Mouse (Mus musculus) brain, adult 2 months (tissue): ENCODE measurements at regions not wholly inside any gene's neighbourhood (a gene's known extent, or its start where the extent isn't known, plus 50 kb on each side); places are given as distances from the start of the nearest gene placed in this dataset.

ENCODE experiments used
- DNase-seq: peaks from one replicate; pipeline ENCODE4 v3.0.0; 2011; ENCODE audit warnings: low read depth, low spot score

- peak; percentile 82 for DNase-seq
These were observed 1283.5 kb upstream of the Slc10a2 start for GRCm38 (mm10) chr8:6388651-6389050.

- DNase-seq, result peak; percentile 63
These were observed 1269.6 kb upstream of the Slc10a2 start for GRCm38 (mm10) chr8:6374712-6375111.

- DNase-seq, result peak; percentile 65
These were observed 1256.3 kb upstream of the Slc10a2 start for GRCm38 (mm10) chr8:6361403-6361942.

DNA sequence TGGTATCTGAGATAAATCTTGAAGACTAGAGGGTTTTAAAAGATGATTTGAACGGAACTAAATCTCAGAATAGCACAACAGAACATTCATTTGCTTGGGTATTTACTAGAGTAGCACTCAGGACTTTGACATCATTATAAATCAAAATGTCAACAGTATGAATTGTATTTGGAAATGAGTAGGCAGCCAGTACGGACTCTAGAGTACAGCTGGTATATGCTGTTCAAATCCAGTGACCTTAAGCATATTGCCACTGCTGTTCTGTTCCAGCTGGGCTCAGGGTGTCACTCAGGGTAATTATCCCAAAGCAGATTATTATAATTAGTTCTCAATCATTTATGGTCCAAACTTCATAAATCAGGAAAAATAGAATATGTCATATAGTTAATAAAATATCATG lies 1252.7 kb upstream of the Slc10a2 start:
- DNase-seq, result no peak

DNA sequence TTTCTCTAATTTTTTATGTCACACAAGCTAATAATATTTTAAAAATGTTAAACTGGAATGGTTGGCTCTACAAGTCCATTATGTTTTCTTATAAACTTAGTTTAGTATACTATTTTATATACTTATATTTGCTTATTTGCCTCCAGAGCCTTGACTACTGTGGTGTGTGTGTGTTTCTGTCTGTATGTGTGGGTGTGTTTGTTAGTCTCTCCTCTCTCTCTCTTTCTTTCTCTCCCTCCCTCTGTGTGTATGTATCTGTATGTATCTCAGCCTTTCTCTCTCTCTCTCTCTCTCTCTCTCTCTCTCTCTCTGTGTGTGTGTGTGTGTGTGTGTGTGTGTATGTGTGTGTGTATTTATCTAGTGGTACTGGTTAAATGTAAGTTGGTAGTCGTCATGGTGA lies 1245.3 kb upstream of the Slc10a2 start:
- DNase-seq, result no peak

GRCm38 (mm10) chr8:6350052-6350451 lies 1244.9 kb upstream of the Slc10a2 start:
- DNase-seq, result peak; percentile 31

- no peak for DNase-seq
These were observed 1240.6 kb upstream of the Slc10a2 start for GRCm38 (mm10) chr8:6345704-6346103.

DNA sequence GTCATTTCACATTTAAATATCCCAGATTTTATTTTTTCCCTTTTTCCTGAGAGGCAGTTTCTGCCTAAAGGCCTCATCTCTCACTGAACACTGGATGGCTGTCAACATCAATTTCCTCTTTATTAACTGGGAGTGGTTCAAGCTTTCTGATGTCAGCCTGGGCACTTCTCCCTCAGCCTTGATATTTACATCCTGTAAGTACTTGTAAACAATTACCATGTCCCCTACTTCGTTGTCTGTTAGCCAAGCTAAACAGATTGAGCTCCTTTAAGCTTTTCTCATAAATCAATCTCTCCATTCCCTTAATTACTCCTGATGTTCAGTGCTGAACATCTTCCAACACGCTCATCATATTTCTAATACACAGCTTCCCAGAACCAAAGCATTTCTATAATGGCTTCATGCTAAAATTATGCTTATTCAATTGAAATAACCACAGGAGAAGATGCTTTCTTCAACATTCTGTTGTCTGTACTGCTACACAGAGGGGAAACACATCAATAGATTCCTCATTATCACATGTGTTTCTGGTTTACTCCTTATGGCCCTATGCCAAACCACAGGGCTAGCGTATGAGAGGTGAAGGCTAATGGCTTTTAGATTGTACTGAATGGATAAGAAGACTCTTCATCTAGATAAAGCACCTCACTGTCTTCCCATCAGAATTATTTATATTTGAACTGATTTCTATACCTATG lies 1235.2 kb upstream of the Slc10a2 start:
- peak; percentile 6 for DNase-seq

DNA sequence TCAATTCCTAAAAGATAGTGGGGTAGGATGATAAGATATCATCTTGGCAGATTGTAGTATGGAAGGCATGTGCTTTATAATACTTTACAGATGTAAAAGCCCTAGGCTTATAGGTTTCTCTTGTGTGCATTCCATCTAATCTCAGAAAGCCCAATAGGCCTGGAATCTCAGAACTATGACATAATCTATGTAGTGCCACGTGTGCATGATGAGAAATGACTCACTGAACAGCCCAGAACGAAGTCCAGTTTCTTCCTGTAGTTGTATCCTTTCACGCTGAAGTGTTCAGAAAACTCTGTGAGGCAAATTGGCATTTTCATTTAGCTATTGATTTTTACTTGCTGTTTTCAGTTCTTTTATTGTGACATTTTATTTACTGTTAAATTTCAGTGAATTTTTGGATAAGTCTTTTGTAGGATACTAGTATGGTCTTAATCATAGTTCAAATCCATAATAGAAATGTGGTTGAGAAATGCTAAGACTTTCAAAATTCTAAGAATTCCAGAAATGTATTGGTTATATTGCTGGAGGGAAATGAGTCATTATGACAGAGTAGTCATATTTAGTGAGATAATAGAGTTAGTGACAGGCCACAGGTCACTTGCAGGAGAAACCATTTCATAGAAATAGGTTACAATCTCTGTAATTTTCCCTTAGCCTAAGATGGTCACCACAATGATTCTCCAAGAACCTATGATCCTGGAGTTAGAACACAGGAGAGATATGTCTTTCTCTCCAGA lies 1229.3 kb upstream of the Slc10a2 start:
- DNase-seq, result no peak

DNA sequence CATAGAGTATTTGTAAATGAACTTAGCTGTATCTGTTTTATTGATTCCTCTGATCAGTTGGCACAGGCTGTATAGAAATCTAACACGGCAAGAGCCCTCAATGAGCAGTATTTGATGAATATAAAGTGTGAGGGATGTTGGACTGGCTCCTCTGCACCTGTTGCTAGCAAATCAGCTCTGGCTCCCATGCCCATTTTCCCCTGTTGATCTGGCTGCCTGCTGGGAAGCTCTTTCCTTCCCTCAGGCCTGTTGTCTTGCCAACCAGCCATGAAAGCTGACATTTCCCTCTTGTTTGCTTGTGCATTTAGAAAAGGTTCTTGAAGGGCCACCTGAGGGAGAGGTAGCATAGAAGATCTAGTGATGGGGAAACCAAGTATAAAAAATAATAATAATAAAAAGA lies 1216.2 kb upstream of the Slc10a2 start:
- DNase-seq, result peak; percentile 5

DNA sequence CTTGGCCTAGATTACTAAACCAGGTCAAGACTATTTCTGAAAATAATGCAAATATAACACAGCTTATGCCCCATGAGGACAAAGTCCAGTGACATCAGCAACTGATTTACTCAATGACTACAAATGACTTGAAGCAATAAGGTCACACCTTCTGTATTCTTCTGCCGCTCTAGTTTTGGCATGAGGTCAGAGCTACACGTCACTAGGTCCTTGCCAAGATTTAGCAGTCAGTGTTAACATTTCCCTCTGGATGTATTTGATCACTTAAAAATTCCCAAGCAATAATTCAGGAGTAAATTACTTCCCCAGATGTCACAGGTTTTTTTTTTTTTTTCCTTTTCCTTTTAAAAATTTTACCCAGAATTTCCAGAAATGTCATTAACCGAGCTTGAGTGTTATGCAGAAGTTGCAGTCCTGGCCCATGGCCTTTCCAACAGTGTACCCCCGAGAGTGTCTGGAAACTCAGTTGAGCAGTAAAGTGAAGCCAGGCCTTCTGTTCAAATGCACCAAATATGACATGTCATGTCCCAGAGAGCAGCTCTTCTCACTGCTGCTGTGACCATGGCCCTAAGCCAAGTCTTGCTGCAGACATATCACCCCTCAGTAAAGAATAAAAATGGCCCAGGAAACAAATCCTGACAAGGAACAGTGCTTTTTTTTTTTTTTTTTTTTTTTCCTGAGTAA lies 1210.2 kb upstream of the Slc10a2 start:
- DNase-seq, result peak; percentile 5

GRCm38 (mm10) chr8:6288889-6289288 lies 1183.7 kb upstream of the Slc10a2 start:
- peak; percentile 47 for DNase-seq

DNA sequence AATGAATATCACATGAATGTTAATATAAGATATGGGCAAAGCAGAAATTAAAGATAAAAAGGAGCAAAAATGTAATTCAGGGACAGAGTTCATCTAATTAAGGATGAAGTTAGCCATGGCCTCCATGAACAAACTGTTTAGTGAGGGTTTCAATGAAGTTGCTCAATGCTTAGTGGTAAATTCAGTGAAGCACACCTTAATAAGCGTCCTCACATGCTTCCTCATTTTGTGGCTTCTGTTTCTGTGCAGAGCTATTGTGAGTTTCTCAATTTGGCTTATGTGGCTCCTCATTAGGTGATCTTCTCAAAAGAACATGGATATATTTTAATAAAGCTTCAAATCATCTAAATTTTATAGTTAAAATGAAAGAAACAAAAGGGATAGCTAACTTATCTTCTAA lies 1174.8 kb upstream of the Slc10a2 start:
- DNase-seq, result no peak
